Mouse (Mus musculus) forebrain, postnatal 0 days (tissue): ENCODE results near the gene Tnks2. TPM values are rescaled to one million over a fixed set of nuclear protein-coding genes. Genes with fewer than 3 reads are reported as not detected.

Experiments
- ATAC-seq: fragments of 200-750 bp; cut with Nextera tagmentation; 2 replicates; pipeline ENCODE4 v1.8.0; 2017; ENCODE audit warnings: mild to moderate bottlenecking, moderate library complexity
- DNase-seq: peaks from one replicate; pipeline ENCODE4 v3.0.0-alpha.2; 2015
- H3K27ac ChIP-seq: fragments of 300-500 bp; sonication (generic); 2 replicates; pipeline ENCODE4 v1.5.1; 2014; ENCODE audit warnings: low read depth, mild to moderate bottlenecking, antibody characterized with exemption, low read length, moderate library complexity, mixed read lengths
- H3K27me3 ChIP-seq: fragments of 300-500 bp; sonication (generic); 2 replicates; pipeline ENCODE4 v1.6.1; 2014; ENCODE audit warnings: mild to moderate bottlenecking, low read length, mixed read lengths; ENCODE audit not compliant: insufficient read depth
- H3K36me3 ChIP-seq: fragments of 300-500 bp; sonication (generic); 2 replicates; pipeline ENCODE4 v1.6.1; 2014; ENCODE audit warnings: mild to moderate bottlenecking, moderate library complexity; ENCODE audit not compliant: insufficient read depth
- H3K4me1 ChIP-seq: fragments of 300-500 bp; sonication (generic); 2 replicates; pipeline ENCODE4 v1.6.1; 2014; ENCODE audit warnings: antibody characterized with exemption; ENCODE audit not compliant: insufficient read depth
- H3K4me2 ChIP-seq: fragments of 300-500 bp; sonication (generic); 2 replicates; pipeline ENCODE4 v1.6.1; 2014; ENCODE audit warnings: low read depth, mild to moderate bottlenecking, moderate library complexity
- H3K4me3 ChIP-seq: fragments of 300-500 bp; sonication (generic); 2 replicates; pipeline ENCODE4 v1.5.1; 2014; ENCODE audit warnings: low read depth, low read length, mixed read lengths
- H3K9ac ChIP-seq: fragments of 300-500 bp; sonication (generic); 2 replicates; pipeline ENCODE4 v1.6.1; 2014; ENCODE audit warnings: mild to moderate bottlenecking
- H3K9me3 ChIP-seq: fragments of 300-500 bp; sonication (generic); 2 replicates; pipeline ENCODE4 v1.6.1; 2016; ENCODE audit warnings: low read length
- CTCF ChIP-seq: sonication (generic); IDR thresholded peaks from 2 replicates; pipeline ENCODE4 v1.5.1; 2016; ENCODE audit warnings: antibody characterized with exemption, control low read depth, low read depth
- WGBS: fragments of 180-500 bp; shearing (Covaris S2); extraction: QIAGEN DNeasy Blood & Tissue Kit; methylation state at CpG from one replicate; pipeline ENCODE4 v1.1.7; 2014; 5-methylcytosine and 5-hydroxymethylcytosine counted together
- polyA plus RNA-seq: library from polyadenylated mRNA; unstranded; fragments of >200 nt; fragmentation: Nextera tagmentation; extraction: Ambion mirVana; gene quantifications from 2 replicates; pipeline ENCODE4 v1.2.1, GENCODE M21; 2015
- total RNA-seq: library from RNA; depleted of rRNA; stranded (reverse); fragments of >200 nt; gene quantifications from 2 replicates; pipeline ENCODE4 v1.2.3, GENCODE M21; 2014; rRNA removed

The Tnks2 gene
- total and polyA plus RNA-seq, 2 experiments from 2014 or later = 24.3 to 182 TPM

GRCm38 (mm10) chr19:36938008-36938407, 104.0 kb downstream of the Tnks2 start:
- H3K27me3 ChIP-seq = no peaks in the 10 kb centered on the region
- no peak for ATAC-seq
- no peak overlapping the region for H3K27ac ChIP-seq
- H3K4me3 ChIP-seq = no peak overlapping the region
- no peak overlapping the region for H3K9ac ChIP-seq
- no peaks in the 10 kb centered on the region for H3K36me3 ChIP-seq
- H3K4me1 ChIP-seq = no peaks in the 10 kb centered on the region
- no peak for TF ChIP-seq CTCF
- DNase-seq = no peak
- no peaks in the 10 kb centered on the region for H3K9me3 ChIP-seq
- no peak overlapping the region for H3K4me2 ChIP-seq

DNA sequence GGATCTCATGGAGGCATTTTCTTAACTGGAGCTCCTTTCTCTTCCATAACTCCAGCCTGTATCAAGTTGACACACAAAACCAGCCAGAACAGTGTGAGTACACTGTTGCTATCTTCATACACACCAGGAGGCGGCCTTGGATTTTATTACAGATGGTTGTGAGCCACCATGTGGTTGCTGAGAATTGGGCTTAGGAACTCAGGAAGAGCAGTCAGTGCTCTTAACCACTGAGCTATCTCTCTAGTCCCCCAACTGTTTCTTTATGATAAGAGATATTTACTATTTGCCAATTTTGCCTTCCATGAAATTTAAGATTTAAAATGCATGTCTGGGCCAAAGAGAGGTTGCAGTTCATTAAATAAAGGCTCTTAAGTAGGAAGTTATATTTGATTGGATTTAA, 106.0 kb downstream of the Tnks2 start:
- WGBS = 85% methylated on average over 1 of the region's 1 CpGs
- H3K36me3 ChIP-seq = no peaks in the 10 kb centered on the region
- no peak overlapping the region for H3K27ac ChIP-seq
- TF ChIP-seq CTCF = no peak
- no peak overlapping the region for H3K9ac ChIP-seq
- H3K27me3 ChIP-seq = no peaks in the 10 kb centered on the region
- no peaks in the 10 kb centered on the region for H3K4me1 ChIP-seq
- no peak overlapping the region for H3K4me3 ChIP-seq
- DNase-seq (no peak), ATAC-seq (no peak)
- no peak overlapping the region for H3K4me2 ChIP-seq
- H3K9me3 ChIP-seq = no peaks in the 10 kb centered on the region

Other genes with a start within 250 kb of the Tnks2 start
- gene Ppp1r3c, start 97.6 kb upstream of the Tnks2 start, total RNA-seq = 28.2 and 28.6 TPM in 2 replicates
- 6.4 and 8.9 TPM in 2 replicates for gene Ppp1r3c, start 97.6 kb upstream of the Tnks2 start, polyA plus RNA-seq
- 33.0 and 44.8 TPM in 2 replicates for gene Fgfbp3, start 85.4 kb downstream of the Tnks2 start, total RNA-seq
- 40.0 and 41.6 TPM in 2 replicates for gene Fgfbp3, start 85.4 kb downstream of the Tnks2 start, polyA plus RNA-seq
- 23.0 and 25.0 TPM in 2 replicates for gene Btaf1, start 91.8 kb downstream of the Tnks2 start, total RNA-seq
- 2.4 and 3.3 TPM in 2 replicates for gene Btaf1, start 91.8 kb downstream of the Tnks2 start, polyA plus RNA-seq